Mouse (Mus musculus) gastrocnemius, postnatal 36 days (tissue): ENCODE data around the gene Ndufb10. TPM values are rescaled to one million over a fixed set of nuclear protein-coding genes. Genes with fewer than 3 reads are reported as not detected.

Experiments
- DNase-seq, 2 experiments: peaks; one replicate each; pipeline ENCODE4 v3.0.0; 2022
- intact Hi-C: fragments of 180-260 bp; cut with DNase I; formaldehyde crosslinking; loops from one replicate; pipeline ENCODE4 v1.15.1; 2025
- long read RNA-seq, 2 experiments: library from polyadenylated mRNA; stranded (forward); transcript quantifications; one replicate each; pipeline ENCODE4 v2.0.0; 2021
- total RNA-seq, 2 experiments: library from RNA; stranded (reverse); gene quantifications; 2 replicates each; pipeline ENCODE4 v1.2.3; 2021

The Ndufb10 gene
- total RNA-seq, result 100 to 1,000 TPM; 420 to 464 TPM
- long read RNA-seq, experiment 1, transcript Ndufb10-201 (4 exons, 732 nt), result major isoform, 1,424 of 1,612 reads
- long read RNA-seq, experiment 1, transcript Ndufb10-204 (2 exons, 430 nt), result minor isoform, 60 of 1,612 reads
- long read RNA-seq, experiment 1, transcript Ndufb10-205 (3 exons, 553 nt), result minor isoform, 7 of 1,612 reads
- long read RNA-seq, experiment 1, partial matches to known transcripts, result 93 of 1,612 reads
- long read RNA-seq, experiment 1, other reads (novel, unspliced or antisense), result 28 of 1,612 reads
- long read RNA-seq, experiment 2, transcript Ndufb10-204 (2 exons, 430 nt), result minor isoform, 54 of 1,762 reads
- long read RNA-seq, experiment 2, transcript Ndufb10-201 (4 exons, 732 nt), result major isoform, 1,611 of 1,762 reads
- long read RNA-seq, experiment 2, partial matches to known transcripts, result 70 of 1,762 reads
- long read RNA-seq, experiment 2, other reads (novel, unspliced or antisense), result 24 of 1,762 reads

DNA sequence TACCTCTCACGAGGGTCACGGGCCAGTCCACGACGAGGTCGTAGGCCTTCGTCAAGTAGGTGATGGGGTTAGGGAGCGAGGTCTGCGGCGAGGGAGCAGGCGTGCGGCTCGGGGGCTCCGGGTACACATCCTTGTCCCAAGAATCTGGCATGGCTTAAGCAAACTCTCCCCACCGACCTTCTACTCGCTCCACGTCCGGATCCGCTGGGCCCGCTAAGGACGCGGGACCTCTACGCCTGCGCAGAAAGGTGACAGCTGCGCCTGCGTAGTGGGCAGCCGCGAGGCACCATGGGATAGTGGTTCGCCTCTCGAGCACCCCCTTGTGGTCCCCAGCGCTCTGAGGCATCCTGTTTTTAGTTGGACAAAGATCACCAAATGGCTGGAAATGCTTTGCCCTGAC, at the start of gene Ndufb10:
TSS of gene Ndufb10 (minus strand) at position 295 of the 400 bp plus-strand sequence.
- DNase-seq, result peak; percentile 97
- intact Hi-C loops, result no loop called here

DNA sequence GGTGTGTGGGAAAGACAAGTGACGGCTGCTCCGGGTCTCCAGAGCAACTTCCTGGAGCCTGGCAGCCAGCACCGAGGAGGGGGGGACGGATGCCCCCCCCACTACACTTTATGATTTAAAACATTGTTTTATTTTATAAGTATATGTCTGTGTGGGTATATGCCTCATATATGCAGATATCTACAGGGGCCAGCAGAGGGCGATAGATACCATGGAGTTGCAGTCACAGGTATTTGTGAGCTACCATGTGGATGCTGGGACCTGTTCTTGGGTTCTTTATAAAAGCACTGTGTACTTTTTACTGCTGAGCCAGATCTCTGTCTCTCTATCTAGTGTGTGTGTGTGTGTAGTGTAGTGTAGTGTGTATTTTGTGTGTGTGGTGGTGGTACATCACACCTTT, 49.0 kb upstream of the Ndufb10 start:
- intact Hi-C loops, result no loop called here

DNA sequence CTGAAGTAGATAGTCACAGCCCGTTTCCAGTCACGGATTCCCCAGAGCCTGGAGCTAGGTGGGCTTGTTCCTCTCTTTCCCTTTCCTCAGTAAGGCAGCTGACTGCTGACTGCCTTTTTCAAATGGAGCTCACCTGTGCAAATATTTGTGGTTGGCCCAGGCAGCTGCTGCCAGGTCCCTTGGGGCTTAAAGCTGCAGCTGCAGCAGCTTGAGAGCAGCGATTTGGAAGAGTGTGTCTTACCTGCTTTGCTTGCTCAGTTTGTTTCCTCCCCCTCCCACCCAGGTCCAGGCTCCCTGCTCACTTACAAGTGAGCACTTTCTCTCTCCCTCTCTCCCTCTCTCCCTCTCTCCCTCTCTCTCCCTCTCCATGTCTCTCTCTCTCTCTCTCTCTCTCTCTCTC, 44.9 kb upstream of the Ndufb10 start:
- intact Hi-C loops, result no loop called here
- DNase-seq, result no peak

More for the DNA sequence above, 49.0 kb upstream of the Ndufb10 start:
- DNase-seq, result no peak

DNA sequence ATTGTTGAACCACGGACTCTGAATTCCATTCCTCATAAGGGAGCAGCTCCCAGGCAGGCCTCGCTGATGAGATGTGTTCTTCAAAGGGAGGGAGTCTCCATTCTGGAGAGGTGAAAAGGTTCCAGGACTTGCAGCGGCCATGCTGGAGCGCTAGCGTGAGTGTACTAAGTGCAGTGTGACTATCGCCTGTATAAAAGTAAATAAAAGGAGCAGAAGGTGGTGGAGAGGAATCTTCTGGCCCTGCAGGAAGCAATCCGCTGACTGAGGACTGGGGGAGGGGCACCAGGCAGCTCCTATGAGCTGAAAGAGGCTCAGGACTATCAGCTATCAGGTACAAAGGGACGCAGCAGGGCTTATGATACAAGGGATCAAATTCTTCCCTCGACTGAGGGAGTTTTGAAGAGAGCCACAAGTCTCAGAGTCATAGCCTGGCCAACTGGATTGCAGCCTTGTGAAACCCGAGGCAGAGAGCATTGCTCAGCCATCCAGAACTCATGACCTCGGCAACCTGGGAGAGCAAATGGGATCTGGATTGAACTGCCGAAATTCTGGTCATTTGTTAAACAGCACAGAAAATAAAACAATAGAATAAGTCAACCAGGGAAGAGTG, 42.1 kb upstream of the Ndufb10 start:
- intact Hi-C loops, result no loop called here

DNA sequence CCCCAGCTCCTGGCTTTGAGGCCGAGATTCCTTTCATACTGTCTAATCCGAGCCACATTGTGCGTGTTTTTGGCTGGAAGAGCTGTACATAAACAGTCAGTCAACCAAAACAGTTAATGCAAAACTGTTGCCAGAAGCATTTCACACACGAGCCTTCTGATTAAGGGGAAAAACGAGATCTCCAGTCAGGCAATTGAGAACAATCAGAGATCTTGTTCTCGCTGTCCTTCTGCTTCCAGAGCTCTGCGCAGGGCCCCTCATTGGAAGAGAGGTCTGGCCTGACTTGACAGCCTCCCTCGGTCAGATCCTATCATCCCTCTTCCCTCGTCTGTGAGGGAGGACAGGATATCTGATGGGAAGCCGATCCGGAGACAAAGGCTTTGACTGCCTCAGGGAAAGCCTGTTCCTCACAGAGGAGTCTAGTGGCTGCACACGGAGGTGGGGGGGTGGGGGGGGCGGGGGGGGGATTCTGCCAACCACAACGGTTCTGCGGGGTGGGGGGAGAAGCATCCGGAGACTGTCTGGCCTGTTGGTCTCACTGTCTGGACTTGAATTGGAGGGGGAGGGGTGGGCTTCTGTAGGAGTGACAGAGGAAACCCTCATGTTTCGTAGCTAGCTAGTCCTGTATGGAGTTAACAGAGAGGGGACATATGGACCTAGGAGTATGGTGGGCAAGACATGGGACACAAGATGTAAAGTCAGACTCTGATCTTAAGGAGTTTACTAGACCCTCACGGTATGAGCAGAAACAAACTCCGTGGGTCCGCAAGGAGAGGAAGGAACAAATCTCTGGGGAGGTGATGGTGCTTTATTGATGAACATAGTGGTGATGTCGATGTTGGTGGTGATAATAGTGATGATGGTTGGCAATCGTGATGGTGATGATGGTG, 41.0 kb upstream of the Ndufb10 start:
- intact Hi-C loops, result no loop called here
- DNase-seq, result no peak

More for the DNA sequence above, 42.1 kb upstream of the Ndufb10 start:
- no peak for DNase-seq

DNA sequence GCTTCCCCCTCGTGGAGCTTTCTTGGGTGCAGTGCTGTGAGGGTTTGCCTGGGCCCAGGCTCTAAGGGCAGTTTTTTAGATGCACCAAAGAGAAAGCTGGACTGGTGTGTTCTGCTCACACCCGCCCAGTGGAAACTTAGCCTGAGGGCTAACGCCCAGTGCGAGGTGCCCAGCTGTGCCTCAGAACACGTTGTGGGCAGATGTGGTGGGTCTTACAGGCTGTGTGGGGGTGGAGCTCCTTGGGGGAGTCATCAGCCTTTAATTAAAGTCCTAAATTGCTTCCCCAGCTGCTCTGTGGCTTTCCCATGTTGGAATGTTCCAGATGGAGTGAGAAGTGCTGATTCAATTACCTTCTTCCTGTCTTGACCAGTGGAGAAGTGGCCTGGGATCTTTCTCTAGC, 36.8 kb upstream of the Ndufb10 start:
- intact Hi-C loops, result no loop called here
- DNase-seq, result no peak

DNA sequence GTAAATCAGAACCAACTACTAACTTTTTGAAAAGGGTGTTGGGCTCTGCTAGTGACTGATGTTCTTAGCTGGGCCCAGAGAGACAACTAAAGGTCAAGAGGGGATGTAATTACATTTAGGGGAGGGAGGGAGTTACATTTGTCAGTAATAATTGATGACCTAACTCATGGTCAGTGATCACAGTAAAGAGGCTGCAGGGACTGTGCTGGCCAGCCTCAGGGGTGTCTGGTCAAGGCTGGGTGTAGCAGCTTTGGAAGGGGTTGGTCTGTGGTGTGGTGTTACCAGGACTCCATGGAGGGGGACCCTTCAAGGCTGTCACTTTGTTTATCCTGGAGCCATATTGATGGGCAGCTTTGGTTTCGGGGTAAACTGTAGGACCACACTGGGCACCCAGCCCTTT, 33.1 kb upstream of the Ndufb10 start:
- no peak for DNase-seq
- intact Hi-C loops, result no loop called here

DNA sequence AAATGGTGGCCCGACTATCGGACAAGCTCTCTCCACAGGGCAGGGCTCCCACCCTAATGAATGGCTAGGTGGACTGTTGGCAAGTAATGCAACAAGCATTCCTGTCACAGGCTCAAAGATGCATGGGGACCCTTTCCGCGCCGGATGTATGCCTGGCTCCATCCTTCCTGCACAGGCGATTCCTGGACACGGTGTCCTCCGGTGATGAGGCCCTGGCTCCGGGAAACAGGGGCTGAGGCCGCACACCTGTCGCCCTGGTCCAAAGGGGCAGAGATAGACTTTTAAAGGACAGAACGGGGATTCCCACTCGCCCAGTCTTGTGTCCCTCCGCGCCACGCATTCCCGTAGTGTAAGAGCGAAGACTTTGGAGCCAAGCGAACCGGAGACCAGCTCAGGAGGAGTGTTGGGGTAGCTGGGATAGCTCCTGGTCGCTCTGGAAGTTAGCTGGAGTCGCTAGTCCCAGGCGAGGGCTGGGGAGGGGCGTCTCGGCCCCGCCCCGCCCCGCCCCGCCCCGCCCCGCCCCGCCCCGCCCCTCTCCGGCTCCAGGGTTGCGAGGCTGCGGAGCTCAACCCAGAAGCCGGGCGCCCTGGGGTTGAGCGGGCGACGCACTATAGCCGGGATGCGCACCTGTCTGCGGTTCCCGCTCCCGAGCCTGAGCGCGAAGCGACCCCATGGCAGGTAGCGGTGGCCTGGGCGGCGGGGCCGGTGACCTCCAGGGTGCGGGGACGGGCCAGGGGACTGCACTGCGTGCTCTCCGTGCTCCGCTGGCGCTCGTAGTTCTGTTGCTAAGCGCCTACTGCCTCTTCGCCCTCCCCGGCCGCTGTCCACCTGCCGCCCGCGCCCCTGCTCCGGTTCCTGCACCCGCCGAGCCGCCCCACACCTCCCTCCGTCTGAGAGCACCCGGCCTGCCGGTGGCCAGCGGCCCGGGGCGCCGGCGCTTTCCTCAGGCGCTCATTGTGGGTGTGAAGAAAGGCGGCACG, 28.4 kb upstream of the Ndufb10 start, which contains the start of gene Hs3st6:
TSS of gene Hs3st6 (plus strand) at position 574 of the 980 bp plus-strand sequence.
- intact Hi-C loops, result no loop called here
- no peak for DNase-seq

DNA sequence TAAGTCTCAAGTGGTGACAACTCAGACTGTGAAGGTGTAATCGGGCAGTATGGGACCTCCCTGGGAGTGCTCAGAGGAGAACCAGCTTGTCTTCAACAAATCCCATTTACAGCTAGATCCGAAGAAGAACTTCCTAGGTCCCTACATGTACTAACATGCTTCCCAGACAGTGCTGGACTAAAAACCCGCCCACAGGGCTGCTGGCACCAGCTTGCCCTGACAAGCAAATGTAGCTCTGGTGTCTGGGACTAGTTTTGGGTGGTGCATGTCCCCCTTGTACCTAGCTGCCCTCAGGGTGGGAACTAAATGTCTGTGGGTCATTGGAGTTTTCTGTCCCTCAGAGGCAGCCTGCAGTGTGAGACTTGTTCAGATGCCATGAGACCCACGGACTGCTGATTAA, 27.2 kb upstream of the Ndufb10 start:
- intact Hi-C loops, result no loop called here
- DNase-seq, result no peak

DNA sequence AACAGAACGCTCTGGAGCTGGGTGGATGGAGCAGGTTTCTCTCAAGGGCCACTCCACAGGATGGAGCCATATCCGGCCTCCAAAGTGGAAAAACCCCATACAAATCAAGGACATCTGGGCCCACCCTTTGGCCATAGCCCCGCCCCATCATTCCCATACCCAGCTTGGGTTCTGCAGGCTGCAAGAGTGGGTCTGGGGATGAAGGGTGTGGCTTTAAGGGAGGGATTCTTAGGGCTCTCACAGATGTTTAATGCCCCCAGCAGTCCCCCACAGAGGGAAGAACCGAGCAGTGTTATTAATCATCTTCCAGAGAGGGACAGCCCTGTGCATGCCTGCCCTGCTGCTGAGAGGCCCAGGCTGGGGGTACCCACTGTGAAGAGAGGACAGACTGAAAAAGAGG, 22.7 kb upstream of the Ndufb10 start:
- DNase-seq, result no peak
- intact Hi-C loops, result loop anchor here (2.0 to 5.0 kb wide), 2 partner anchors 72 to 135 kb away; no protein-coding TSS in a partner anchor

DNA sequence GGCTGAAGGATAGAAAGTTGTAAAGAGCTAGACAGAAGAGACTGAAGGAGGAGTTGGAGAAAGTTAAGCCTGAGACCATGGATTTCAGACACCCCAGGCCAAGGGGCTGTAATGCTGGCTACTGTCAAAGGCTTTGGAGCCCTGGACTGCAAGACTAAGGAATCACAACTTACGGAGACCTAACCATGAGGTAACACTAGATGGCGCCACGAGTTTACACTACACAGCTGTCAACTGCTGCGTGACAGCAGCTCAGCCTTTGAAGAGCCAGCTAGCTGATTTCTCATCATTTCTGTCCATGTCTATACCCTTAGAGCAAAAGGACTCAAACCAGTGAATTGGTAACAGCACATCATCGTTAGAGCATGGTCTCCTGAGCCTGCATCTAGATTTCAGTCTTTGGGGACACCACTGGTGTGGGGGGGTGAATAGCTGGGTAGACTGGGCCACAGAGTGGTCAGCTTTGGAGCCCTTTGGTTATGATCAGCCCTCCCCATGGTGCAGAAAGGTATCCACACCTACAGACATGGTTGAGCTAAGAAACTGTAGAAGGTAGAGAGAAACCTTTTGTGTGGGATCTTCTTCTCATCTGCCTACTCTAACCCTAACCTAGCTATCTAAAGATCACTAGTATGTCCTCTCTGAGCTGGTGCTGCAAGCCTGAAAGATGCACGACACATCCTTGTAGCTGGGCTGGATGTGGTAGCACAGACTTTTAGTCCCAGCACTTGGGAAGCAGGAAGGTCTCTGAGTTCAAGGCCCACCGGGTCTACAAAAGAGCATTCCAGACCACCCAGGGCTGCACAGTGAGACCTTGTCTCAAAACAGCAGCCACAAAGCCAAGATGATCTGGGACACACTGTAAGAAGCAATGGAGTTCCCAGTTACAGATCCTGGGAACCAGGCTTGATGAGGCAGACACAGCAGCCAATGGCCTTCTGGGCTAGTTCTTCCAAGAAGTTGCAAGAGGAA, 21.5 kb upstream of the Ndufb10 start:
- peak; percentile 55 to 80 for DNase-seq
- intact Hi-C loops, result loop anchor here (2.0 to 5.0 kb wide), 2 partner anchors 73 to 136 kb away; no protein-coding TSS in a partner anchor

DNA sequence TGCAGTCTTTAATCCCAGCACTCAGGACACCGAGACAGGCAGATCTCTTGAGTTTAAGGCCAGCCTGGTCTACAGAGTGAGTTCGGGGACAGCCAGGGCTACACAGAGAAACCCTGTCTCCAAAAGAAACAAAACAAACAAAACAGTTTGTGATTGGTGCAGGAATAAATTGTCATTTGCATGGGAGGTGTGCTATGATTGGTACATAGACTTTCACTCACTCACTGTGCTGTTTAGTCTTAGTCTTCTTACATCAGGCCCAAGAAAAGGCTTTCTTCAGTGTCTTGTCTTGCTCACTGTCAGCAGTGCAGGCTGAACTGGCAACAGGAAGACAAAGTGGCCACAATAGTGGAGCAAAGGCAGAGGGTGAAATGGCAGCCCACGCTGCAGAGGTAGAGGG, 20.1 kb upstream of the Ndufb10 start:
- intact Hi-C loops, result loop anchor here (5.0 kb wide), 1 partner anchor 158 kb away; no protein-coding TSS in a partner anchor
- DNase-seq, result no peak

DNA sequence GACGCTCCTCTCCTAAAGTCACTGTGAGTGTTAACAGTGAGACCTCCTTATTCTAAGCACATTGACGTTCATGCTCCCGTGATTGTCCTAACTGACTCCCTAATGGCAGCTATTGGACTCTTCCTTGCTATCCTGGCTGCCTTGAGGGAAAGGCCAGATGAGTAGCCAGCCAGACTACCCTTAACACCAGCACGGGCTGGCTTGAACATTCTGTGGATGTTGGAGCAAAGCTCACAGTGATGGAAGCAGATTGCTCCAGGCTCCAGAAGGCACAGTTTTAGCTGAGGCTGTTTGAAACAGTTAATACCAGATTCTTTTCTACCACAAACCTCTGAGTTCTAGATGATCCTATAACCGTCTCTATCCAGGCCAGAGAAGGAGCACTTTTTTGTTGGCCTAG, 19.6 kb upstream of the Ndufb10 start:
- intact Hi-C loops, result loop anchor here (5.0 kb wide), 1 partner anchor 158 kb away; no protein-coding TSS in a partner anchor

DNA sequence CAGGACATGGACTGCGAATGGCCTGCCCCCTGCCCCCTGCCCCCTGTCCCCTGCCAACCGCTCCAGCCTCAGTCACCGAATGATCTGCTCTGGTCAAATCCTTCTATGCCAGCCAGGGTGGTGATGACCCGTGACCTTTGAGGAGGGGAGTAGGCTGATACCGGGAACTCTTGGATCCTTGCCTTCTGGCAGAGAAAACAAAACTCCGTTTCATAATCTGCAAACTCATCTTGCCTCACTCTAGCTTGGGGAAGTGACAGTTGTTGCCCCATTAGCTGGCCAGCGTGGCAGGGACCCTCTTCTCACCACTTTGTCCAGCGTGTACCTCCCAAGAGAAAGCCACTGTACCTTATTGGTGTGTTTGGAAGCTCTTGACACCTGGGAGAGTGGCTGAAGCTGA, 18.0 kb upstream of the Ndufb10 start:
- DNase-seq, result no peak
- intact Hi-C loops, result loop anchor here (5.0 kb wide), 1 partner anchor 160 kb away; no protein-coding TSS in a partner anchor

More for the DNA sequence above, 19.6 kb upstream of the Ndufb10 start:
- no peak for DNase-seq

DNA sequence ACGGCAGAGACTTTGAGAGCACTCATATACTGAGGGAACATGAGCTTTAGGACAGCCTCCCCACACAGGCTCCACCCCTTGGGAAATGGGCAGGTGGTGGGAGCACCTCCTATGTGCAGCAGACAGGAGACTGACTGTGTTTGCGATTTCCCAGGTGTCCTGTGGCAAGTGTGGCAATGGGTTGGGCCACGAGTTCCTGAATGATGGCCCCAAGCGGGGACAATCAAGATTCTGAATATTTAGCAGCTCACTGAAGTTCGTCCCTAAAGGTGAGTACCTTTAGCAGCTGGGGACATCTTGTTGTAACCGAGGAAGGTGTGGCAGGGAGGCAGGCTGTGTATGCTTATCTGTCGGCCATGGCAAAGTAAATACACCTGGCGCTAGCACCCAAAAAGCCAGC, 15.6 kb upstream of the Ndufb10 start:
- no peak for DNase-seq
- intact Hi-C loops, result loop anchor here (5.0 kb wide), 1 partner anchor 162 kb away; no protein-coding TSS in a partner anchor

DNA sequence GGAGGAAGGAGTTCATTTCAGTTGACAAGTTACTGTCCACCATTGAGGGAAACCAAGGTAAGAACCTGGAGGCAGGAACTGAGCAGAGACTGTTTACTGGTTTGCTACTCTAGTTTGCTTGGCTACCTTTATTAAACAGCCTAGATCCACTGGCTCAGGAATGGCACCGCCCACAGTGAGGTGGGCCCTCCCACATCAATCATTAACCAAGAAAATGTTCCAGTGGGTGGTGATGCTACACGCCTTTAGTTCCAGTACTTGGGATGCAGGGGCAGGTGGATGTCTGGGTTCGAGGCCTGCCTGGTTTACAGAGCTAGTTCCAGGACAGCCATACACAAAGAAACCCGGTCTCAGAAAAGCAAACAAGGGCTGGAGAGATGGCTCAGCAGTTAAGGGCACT, 14.0 kb upstream of the Ndufb10 start:
- no peak for DNase-seq
- intact Hi-C loops, result no loop called here

DNA sequence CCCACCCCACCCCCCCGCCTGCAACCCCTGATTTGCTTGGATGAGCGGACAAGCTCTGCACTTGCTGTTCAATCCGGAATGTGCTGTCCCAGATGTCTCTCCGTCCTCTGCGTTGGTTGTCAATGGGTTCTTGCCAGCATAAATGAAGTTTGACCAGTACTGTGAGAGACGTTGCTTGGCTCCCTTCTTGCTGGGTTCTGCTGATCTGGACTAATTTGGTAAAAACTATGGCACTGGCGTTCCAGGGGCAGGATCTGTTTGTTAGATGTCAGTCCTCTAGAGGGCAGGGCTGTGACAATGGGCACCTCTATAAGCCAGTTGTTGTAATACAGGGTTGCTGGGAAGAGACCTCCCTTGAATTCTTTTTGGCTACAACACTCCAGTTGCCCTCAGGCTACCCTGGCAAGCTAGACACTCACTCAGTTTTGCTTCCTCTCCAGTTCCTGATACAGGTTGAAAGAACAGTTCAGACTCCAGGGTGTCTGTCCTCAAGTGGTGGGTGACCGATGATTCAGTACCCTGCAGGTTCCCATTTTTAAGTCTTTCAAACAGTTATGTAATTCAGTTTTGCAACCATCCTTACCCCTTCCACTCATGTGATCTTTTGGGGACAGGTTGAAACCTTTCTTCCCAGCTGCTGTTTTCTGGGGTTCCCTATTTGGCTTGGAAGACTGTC, 13.0 kb upstream of the Ndufb10 start:
- intact Hi-C loops, result no loop called here
- DNase-seq, result no peak
